Comparison of ENCODE assay signal across 25 mouse cellular contexts in genomic region chr12:54472881-54473280, GRCm38 (mm10).
A peak's percentile ranks its signal among the peaks of the same experiment; 100 is the strongest.
DNase-seq lines count a peak whose midpoint lies in the region; ATAC-seq and TF ChIP-seq lines count a peak whose summit lies in the region.
"Had no signal": no experiment of that assay in that cellular context is flagged by ENCODE, and none has a peak within 500 bp of the region (broad histone marks: within the 10 kb centered on the region; RNA-seq: fewer than 3 reads in every experiment).

No protein-coding gene starts in this region.

- H3K27me3 ChIP-seq in stomach, postnatal 0 days (ENCODE audit: control insufficient read depth, insufficient read depth, low read length), result no peaks in the 10 kb centered on the region
- H3K27me3 ChIP-seq: embryonic facial prominence, embryonic 12.5 days; embryonic facial prominence, embryonic 15.5 days; heart, embryonic 13.5 days; hindbrain, embryonic 13.5 days; intestine, embryonic 15.5 days had no signal

- H3K4me2 ChIP-seq in stomach, postnatal 0 days (replicated peaks; ENCODE audit: low read depth), result no peak overlapping the region
- H3K4me2 ChIP-seq: embryonic facial prominence, embryonic 12.5 days; embryonic facial prominence, embryonic 15.5 days; heart, embryonic 13.5 days; hindbrain, embryonic 13.5 days; intestine, embryonic 15.5 days had no signal

- no peaks in the 10 kb centered on the region for H3K4me1 ChIP-seq in stomach, postnatal 0 days (replicated peaks; ENCODE audit: control insufficient read depth, insufficient read depth)
- H3K4me1 ChIP-seq: embryonic facial prominence, embryonic 12.5 days; embryonic facial prominence, embryonic 15.5 days; heart, embryonic 13.5 days; hindbrain, embryonic 13.5 days; intestine, embryonic 15.5 days had no signal

- TF ChIP-seq CTCF in stomach, postnatal 0 days (IDR thresholded peaks at IDR 0.05; ENCODE audit: low read depth), result no peak

- peak; percentile 32 for ATAC-seq in common myeloid progenitor, adult 5-6 weeks (replicated peaks; ENCODE audit: low read depth, poor library complexity, severe bottlenecking)
- peak; percentile 88 for ATAC-seq in megakaryocyte, adult 5-6 weeks (ENCODE audit: poor library complexity, severe bottlenecking)
- ATAC-seq in stomach, postnatal 0 days (ENCODE audit: low FRiP score, low TSS enrichment), result peak; percentile 24; the same call in 1 of the 2 replicates
- ATAC-seq: activated CD4-positive, CD25-positive, alpha-beta regulatory T cell, adult 4 months; forebrain, embryonic 14.5 days; forebrain, postnatal 0 days; hindbrain, embryonic 16.5 days; intestine, embryonic 15.5 days had no signal

- H3K27ac ChIP-seq in stomach, postnatal 0 days (replicated peaks), result no peak overlapping the region
- H3K27ac ChIP-seq: embryonic facial prominence, embryonic 12.5 days; embryonic facial prominence, embryonic 15.5 days; gastrocnemius, adult 2 months; heart, embryonic 13.5 days; hindbrain, embryonic 13.5 days; intestine, embryonic 15.5 days had no signal

- H3K9ac ChIP-seq in stomach, postnatal 0 days (ENCODE audit: low read length), result no peak overlapping the region
- H3K9ac ChIP-seq: embryonic facial prominence, embryonic 12.5 days; embryonic facial prominence, embryonic 15.5 days; forebrain, postnatal 0 days; heart, embryonic 13.5 days; hindbrain, embryonic 13.5 days; intestine, embryonic 15.5 days had no signal

- no peak for DNase-seq in stomach, postnatal 0 days (ENCODE audit: low spot score)
- no peak for DNase-seq in kidney, postnatal 36 days
- DNase-seq in testis, postnatal 14 days (ENCODE audit: low spot score), result no peak
- no peak for DNase-seq in right cerebral cortex, adult 18-20 months
- DNase-seq: adrenal gland, adult 8-10 months; adrenal gland, postnatal 25 days; cerebellum, adult 18-20 months; cerebellum, adult 9-10 months; cerebellum, postnatal 14 days; forebrain, postnatal 0 days; gastrocnemius, adult 2 months; gastrocnemius, postnatal 25 days; heart, adult 11 months; heart, postnatal 14 days; heart, postnatal 4 days had no signal

- TF ChIP-seq EP300 in stomach, postnatal 0 days (optimal IDR thresholded peaks at IDR 0.05), result no peak

- H3K9me3 ChIP-seq in stomach, postnatal 0 days (ENCODE audit: control insufficient read depth, low read length), result no peaks in the 10 kb centered on the region
- H3K9me3 ChIP-seq: embryonic facial prominence, embryonic 12.5 days; embryonic facial prominence, embryonic 15.5 days; heart, embryonic 13.5 days; hindbrain, embryonic 13.5 days; intestine, embryonic 15.5 days had no signal

- WGBS in stomach, postnatal 0 days, result 83% methylated on average over 5 of the region's 5 CpGs

- H3K36me3 ChIP-seq in stomach, postnatal 0 days (ENCODE audit: control insufficient read depth, insufficient read depth, low read length), result no peaks in the 10 kb centered on the region
- H3K36me3 ChIP-seq: embryonic facial prominence, embryonic 12.5 days; embryonic facial prominence, embryonic 15.5 days; heart, embryonic 13.5 days; hindbrain, embryonic 13.5 days; intestine, embryonic 15.5 days had no signal

- H3K4me3 ChIP-seq in stomach, postnatal 0 days (ENCODE audit: low read depth, low read length), result no peak overlapping the region
- H3K4me3 ChIP-seq: embryonic facial prominence, embryonic 12.5 days; embryonic facial prominence, embryonic 15.5 days; gastrocnemius, adult 2 months; heart, embryonic 13.5 days; hindbrain, embryonic 13.5 days; intestine, embryonic 15.5 days had no signal

Comparison
In these comparisons a context has a peak if more than half of its experiments do, and no peak if none do; other contexts are left out.
1. ATAC-seq: peak in every context shown above with its lines; median percentile 88 in megakaryocyte, adult 5-6 weeks; 32 in common myeloid progenitor, adult 5-6 weeks; 24 in stomach, postnatal 0 days.